Mouse (Mus musculus) lung, adult 2 months (tissue): Measurements from ENCODE around the gene Rxfp4. TPM values are rescaled to one million over a fixed set of nuclear protein-coding genes. Genes with fewer than 3 reads are reported as not detected.

Source experiments
- DNase-seq: peaks from one replicate; pipeline ENCODE4 v3.0.0; 2022
- H3K4me1 ChIP-seq: fragments of 200-500 bp; 2 replicates; pipeline ENCODE4 v1.6.1; 2011; ENCODE audit warnings: low read length; ENCODE audit not compliant: control insufficient read depth, insufficient read depth
- H3K4me3 ChIP-seq: fragments of 200-500 bp; replicated peaks from 2 replicates; pipeline ENCODE3; 2011; ENCODE audit warnings: low read depth, mild to moderate bottlenecking, control low read depth, low read length; ENCODE audit errors: extremely low read depth
- CTCF ChIP-seq: fragments of 200-500 bp; IDR thresholded peaks from 2 replicates; pipeline ENCODE4 v1.5.1; 2011; ENCODE audit warnings: mild to moderate bottlenecking, low read length, control low read depth; ENCODE audit not compliant: insufficient read depth
- POLR2A ChIP-seq: fragments of 200-500 bp; IDR thresholded peaks from 2 replicates; pipeline ENCODE4 v1.6.1; 2011; ENCODE audit warnings: low read depth, mild to moderate bottlenecking, control low read depth, low read length, borderline replicate concordance; ENCODE audit errors: extremely low read depth
- WGBS: fragments of 180-500 bp; shearing (Covaris S2); methylation state at CpG from one replicate; pipeline ENCODE4 v1.1.7; 2018; 5-methylcytosine and 5-hydroxymethylcytosine counted together
- polyA plus RNA-seq: library from polyadenylated mRNA; depleted of rRNA; stranded (reverse); fragments of >200 nt; gene quantifications from 2 replicates; pipeline ENCODE4 v1.2.3, GENCODE M21; 2012

Gene Rxfp4
- polyA plus RNA-seq, 1 experiment, result 0.76 TPM

DNA sequence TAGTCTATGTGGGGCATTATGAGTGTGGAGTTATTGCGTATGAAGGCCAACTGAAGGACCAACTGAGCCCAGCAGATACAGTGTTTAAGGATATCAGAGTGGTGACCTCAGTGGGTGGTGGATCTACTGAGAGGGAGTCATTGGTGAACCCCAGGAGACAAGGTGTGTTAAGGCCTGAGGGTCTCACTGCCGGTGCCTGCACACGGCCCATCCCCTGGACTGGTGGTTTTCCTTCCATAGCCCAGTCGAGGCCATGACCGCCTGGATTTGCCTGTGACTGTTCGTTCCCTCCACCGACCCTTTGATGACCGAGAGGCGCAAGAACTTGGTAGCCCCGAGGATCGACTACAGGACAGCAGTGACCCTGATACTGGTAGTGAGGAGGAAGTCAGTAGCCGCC is 7.0 kb downstream of the Rxfp4 start:
- H3K4me3 ChIP-seq, result no peak overlapping the region
- DNase-seq, result no peak
- no peak for TF ChIP-seq CTCF
- TF ChIP-seq POLR2A, result no peak
- 87% methylated on average over 12 of the region's 12 CpGs for WGBS
- H3K4me1 ChIP-seq, result no peaks in the 10 kb centered on the region

DNA sequence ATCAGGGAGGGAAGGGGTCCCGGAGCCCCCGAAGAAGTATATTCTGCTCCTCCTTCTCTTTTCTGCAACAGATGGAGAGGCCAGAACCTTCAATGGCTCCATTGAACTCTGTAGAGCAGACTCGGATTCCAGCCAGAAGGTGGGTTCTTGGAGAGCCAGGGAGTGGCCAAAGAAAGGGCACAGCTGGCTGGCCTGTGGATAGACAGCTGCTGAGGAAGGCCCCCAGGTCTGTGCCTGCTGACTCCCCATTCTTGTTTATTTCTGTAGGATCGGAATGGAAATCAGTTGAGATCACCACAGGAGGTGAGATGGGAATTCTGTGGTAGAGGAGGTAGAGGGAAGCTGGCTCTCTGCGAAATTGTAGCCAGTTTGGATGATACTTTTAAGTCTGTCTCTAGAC is 9.9 kb downstream of the Rxfp4 start:
- 79% methylated on average over 5 of the region's 5 CpGs for WGBS
- no peak for DNase-seq
- TF ChIP-seq CTCF, result no peak
- no peaks in the 10 kb centered on the region for H3K4me1 ChIP-seq
- no peak overlapping the region for H3K4me3 ChIP-seq

DNA sequence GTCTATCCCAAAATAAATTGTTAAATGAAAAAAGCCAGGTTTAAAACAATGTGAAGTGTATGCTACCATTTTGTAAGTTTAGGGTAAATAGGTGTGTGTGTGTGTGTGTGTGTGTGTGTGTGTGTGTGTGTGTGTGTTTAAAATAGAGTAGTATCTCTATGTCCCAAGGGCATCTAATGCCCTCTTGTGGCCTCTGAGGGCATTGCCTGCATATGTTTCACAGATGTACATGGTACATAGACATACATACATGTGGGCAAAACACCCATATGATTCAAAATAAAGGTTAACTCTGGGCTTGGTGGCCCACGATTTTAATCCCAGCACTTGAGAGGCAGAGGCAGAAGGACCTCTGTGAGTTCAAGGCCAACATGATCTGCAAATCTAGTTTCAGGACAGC is 12.3 kb downstream of the Rxfp4 start:
- WGBS, result 50% methylated on average over 1 of the region's 1 CpGs

DNA sequence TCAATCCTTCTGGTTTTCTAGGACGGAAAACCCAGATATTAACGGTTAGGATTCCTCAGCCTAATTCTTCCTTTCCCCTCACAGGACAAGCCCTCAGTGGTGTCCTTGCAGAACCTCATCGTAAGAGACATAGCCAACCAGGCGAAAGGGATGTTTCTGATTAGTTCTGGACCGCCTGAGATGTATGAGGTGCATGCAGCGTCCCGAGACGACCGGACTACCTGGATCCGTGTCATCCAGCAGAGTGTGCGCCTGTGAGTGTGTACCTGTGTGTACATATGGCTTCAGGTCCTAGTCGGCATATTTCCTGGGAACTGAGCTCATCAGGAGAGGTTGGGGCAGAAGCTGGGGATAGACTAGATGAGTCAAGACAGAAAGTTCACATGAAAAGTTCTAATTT is 13.7 kb downstream of the Rxfp4 start:
- TF ChIP-seq CTCF (no peak), POLR2A (no peak)
- WGBS, result 93% methylated on average over 12 of the region's 12 CpGs
- H3K4me3 ChIP-seq, result no peak overlapping the region
- H3K4me1 ChIP-seq, result no peaks in the 10 kb centered on the region
- DNase-seq, result no peak

More for the DNA sequence above, 12.3 kb downstream of the Rxfp4 start:
- Histone ChIP-seq H3K4me1 (no peaks in the 10 kb centered on the region), H3K4me3 (no peak overlapping the region)
- DNase-seq, result no peak
- no peak for TF ChIP-seq POLR2A
- TF ChIP-seq CTCF, result peak; percentile 52

DNA sequence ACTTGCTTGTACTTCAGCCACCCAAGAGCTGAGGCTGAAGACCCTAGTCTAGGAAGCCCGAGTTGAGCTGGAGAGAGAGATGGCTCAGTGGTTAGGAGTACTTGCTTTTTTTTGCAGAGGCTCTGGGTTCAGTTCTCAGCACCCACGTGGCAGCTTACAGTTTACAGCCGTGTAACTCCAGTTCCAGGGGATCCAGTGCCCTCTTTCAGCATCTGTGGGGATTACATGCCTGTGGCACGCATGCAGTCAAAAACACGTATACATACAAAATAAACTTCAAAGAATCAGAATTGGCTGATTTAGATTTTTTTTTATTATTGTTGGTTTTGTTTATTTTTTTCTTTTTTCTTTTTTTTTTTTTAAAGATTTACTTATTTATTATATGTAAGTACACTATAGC is 15.8 kb downstream of the Rxfp4 start:
- TF ChIP-seq CTCF (0 out of 2 replicates have a peak, but pooled peaks have one; percentile 4), POLR2A (no peak)
- DNase-seq, result no peak
- Histone ChIP-seq H3K4me3 (no peak overlapping the region), H3K4me1 (no peaks in the 10 kb centered on the region)
- WGBS, result 95% methylated on average over 5 of the region's 5 CpGs

DNA sequence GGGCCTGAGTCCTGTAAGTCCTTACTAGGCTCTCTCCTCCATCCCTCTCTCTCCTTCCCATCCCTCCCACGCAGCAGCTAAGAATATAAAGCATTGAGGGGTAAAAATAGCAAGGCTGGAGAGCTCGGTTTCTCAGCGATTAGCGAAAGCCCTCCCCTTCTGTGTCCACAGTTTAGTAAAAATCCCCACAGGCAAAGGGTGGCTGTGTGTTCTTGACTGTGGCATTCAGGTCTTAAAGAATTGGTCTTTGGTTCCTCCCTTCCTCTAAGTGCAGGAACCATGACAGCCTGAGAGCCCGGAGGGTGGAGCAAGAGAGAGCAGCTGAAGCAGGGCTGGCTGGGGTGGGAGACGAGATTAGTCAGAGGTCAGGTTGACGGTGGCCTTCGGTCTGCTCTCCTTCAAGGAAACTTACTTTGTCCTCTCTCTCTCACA is 16.4 kb downstream of the Rxfp4 start:
- Histone ChIP-seq H3K4me3 (no peak overlapping the region), H3K4me1 (peaks cover 5% of the 10 kb centered on the region)
- DNase-seq, result no peak
- no peak for TF ChIP-seq CTCF
- TF ChIP-seq POLR2A, result no peak
- 89% methylated on average over 8 of the region's 8 CpGs for WGBS

DNA sequence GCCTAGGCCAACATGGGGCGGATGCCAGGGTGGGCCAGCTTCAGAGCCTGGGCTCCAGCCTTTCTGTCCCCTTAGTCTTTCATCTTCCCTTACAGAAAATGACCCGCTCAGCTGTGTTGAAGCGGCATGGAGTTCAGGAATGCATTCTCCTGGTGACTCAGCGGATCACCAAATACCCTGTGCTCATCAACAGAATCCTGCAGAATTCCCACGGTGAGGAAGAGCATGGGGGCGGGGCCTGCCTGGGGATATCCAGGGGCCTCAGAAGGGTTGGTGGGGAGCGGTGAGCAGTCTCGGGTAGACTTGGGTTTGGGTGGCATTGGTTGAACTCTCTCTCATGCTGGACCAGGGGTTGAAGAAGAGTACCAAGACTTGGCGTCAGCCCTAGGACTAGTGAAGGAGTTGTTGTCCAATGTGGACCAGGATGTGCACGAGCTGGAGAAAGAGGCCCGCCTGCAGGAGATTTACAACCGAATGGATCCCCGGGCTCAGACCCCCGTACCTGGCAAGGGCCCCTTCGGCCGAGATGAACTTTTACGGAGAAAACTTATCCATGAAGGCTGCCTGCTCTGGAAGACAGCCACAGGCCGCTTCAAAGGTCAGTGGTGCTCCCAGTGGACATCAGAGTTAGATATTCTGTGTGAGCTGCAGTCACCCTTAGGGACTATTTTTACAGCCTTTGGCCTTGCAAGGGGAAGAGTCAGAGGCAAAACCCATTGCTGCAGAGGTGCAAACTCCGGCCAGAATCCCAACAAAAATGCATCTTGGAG is 17.3 kb downstream of the Rxfp4 start:
- DNase-seq, result no peak
- no peak overlapping the region for H3K4me3 ChIP-seq
- TF ChIP-seq POLR2A (no peak), CTCF (no peak)
- WGBS, result 92% methylated on average over 19 of the region's 19 CpGs
- peaks cover 10% of the 10 kb centered on the region for H3K4me1 ChIP-seq

DNA sequence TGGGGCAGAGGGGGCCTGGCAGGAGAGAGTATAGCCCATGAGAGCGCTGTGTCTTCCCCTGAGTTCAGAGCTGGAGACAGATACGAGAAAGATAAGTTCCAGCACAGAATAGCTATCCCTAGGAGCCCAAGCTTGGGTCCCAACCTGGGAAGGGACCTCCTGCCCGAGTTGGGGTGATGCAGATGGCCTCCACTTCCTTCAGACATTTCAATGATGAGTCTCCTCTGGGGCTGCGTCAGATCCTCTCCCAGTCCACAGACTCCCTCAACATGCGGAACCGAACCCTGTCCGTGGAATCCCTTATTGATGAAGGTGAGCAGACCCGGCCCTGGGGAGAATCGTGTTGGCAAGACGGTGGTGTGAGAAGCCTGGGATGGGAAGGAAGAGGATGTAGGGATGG is 19.9 kb downstream of the Rxfp4 start:
- no peak for TF ChIP-seq POLR2A
- no peak for TF ChIP-seq CTCF
- Histone ChIP-seq H3K4me1 (peaks cover 31% of the 10 kb centered on the region), H3K4me3 (no peak overlapping the region)
- 94% methylated on average over 10 of the region's 10 CpGs for WGBS
- no peak for DNase-seq

DNA sequence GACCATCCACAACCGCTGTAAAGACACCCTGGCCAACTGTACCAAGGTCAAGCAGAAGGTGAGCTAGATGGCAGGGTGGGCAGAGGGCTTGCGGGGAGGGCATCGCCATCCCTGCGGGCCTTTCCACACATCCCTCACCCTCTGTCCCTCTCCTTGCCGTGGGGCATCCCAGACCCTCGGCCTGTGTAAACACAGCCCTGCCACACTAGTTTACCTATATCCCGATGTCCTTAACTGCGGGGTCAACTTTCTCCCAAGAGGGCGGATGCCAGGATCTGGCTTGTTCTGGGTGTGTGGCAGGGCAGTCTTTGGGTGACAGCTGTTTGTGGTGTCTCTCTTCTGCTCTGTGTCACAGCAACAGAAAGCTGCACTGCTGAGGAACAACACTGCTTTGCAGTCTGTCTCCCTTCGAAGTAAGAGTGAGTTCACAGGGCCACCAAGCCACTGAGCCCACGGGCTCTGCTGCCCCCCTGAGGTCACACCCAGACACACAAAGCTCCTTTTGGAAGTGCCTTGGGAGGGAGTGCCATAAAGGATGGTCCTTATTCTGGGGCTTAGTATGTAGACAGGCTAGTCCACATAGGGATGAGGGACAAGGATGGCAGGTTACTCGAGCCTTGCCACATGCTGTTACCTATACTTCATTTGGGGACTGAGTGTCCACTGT is 20.9 kb downstream of the Rxfp4 start:
- 54% methylated on average over 12 of the region's 12 CpGs for WGBS
- no peak for TF ChIP-seq POLR2A
- TF ChIP-seq CTCF, result peak; percentile 90
- Histone ChIP-seq H3K4me1 (peaks cover 37% of the 10 kb centered on the region), H3K4me3 (no peak overlapping the region)
- no peak for DNase-seq

DNA sequence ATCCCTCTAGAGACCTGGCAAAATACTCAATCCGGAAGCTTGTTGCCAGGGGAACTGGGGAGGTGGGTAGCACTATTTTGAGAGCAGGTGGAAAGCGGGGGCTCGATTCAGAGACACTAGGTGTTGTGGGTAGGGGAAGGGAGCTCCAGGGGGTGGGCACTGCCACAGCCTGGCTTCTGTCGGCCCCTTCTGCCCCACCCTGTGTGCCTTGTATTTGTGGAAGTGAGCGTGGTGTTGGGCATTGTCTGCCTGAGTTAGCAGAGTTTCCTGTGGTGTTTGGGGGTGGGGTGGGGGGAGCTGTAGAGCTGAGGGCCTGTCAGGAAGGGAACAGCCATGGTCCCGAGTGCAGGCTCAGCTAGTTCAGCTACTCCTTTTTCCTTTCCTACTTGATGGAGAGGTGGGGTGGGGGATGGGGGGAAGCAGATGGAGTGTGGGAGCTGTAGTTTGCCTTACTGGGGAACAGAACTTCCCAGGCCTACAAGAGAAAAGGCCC is 22.0 kb downstream of the Rxfp4 start:
- 29% methylated on average over 6 of the region's 6 CpGs for WGBS
- DNase-seq, result no peak
- H3K4me1 ChIP-seq, result peaks cover 45% of the 10 kb centered on the region
- no peak overlapping the region for H3K4me3 ChIP-seq
- TF ChIP-seq CTCF (no peak), POLR2A (no peak)
